Mouse (Mus musculus) liver, adult 2 months (tissue): ENCODE results near the gene Btg2.

Experiments
- CTCF ChIP-seq: fragments of 200-500 bp; IDR thresholded peaks from 2 replicates; pipeline ENCODE4 v1.5.1; 2011; ENCODE audit warnings: low read depth, low read length, control low read depth
- POLR2A ChIP-seq: fragments of 200-500 bp; IDR thresholded peaks from 2 replicates; pipeline ENCODE4 v1.6.1; 2011; ENCODE audit warnings: low read length, control low read depth; ENCODE audit not compliant: insufficient read depth; ENCODE audit errors: extremely low read depth

GRCm38 (mm10) chr1:134073658-134074057 is 5.3 kb downstream of the Btg2 start:
- TF ChIP-seq CTCF (no peak), POLR2A (no peak)
